Mouse (Mus musculus): ENCODE measurements around the gene Capn2. TPM values are rescaled to one million over a fixed set of nuclear protein-coding genes. Genes with fewer than 3 reads are reported as not detected.

Gene Capn2
- polyA plus RNA-seq, 1 experiment from 2014 or later = 78.3 TPM

DNA sequence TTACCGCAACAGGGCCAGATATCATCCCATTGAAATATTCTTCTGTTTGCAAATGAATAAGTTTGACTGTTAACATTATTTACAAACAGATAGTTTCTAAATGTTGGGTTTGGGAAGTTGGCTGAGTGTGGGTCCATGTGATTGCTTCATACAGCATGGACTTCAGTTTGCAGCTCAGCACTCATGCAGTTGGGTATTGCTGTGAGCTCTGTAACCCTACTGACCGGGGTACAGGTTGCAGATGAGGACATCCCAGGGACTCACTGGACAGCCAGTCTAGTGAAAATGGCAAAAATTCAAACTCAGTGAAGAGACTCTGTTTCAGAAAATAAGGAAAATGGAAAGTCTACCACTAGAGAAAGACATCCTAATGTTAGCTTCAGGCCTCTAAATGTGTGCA is 86.7 kb downstream of the Capn2 start:
- H3K4me1 ChIP-seq (ENCODE audit: control insufficient read depth, insufficient read depth, low read length) = no peaks in the 10 kb centered on the region
- no peak overlapping the region for H3K4me3 ChIP-seq (ENCODE audit: low read depth, low read length)
- H3K4me2 ChIP-seq (ENCODE audit: low read depth, severe bottlenecking) = no peak overlapping the region
- H3K36me3 ChIP-seq (ENCODE audit: control insufficient read depth, insufficient read depth, low read length) = peaks cover 10% of the 10 kb centered on the region
- H3K27ac ChIP-seq (replicated peaks; ENCODE audit: low read depth, low read length) = no peak overlapping the region
- DNase-seq (ENCODE audit: low spot score) = no peak
- WGBS = 95% methylated on average over 2 of the region's 2 CpGs
- H3K27me3 ChIP-seq (ENCODE audit: control insufficient read depth, insufficient read depth, low read length) = no peaks in the 10 kb centered on the region
- H3K9ac ChIP-seq (ENCODE audit: low read length) = no peak overlapping the region
- ATAC-seq (ENCODE audit: insufficient number of reproducible peaks, low FRiP score, low TSS enrichment, low read depth) = no peak
- H3K9me3 ChIP-seq (ENCODE audit: control insufficient read depth, low read length) = no peaks in the 10 kb centered on the region

DNA sequence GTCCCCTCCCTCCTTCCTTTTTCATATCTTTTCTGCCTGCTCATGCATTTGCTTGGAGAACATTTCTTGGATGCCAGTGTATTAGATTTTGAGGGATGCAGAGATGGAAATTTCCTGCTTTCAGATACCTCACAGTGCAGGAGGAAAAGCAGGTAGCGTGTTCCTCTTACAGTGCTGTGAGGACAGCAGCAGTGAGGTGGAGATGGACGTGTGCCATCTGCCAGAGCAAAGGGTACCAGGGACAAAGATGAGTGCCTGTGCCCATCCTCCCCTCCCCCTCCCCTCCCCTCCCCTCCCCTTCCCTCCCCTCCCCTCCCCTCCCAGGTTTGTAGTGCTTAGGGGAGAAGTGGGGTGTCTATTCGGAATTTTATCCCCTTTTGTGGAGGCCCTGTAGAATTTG is 87.6 kb downstream of the Capn2 start:
- ATAC-seq (ENCODE audit: insufficient number of reproducible peaks, low FRiP score, low TSS enrichment, low read depth) (no peak), DNase-seq (ENCODE audit: low spot score) (no peak)
- H3K36me3 ChIP-seq (ENCODE audit: control insufficient read depth, insufficient read depth, low read length) = peaks cover 9% of the 10 kb centered on the region
- H3K27me3 ChIP-seq (ENCODE audit: control insufficient read depth, insufficient read depth, low read length) = no peaks in the 10 kb centered on the region
- no peak overlapping the region for H3K4me2 ChIP-seq (ENCODE audit: low read depth, severe bottlenecking)
- H3K4me3 ChIP-seq (ENCODE audit: low read depth, low read length) = no peak overlapping the region
- H3K4me1 ChIP-seq (ENCODE audit: control insufficient read depth, insufficient read depth, low read length) = no peaks in the 10 kb centered on the region
- 92% methylated on average over 2 of the region's 3 CpGs for WGBS
- H3K9ac ChIP-seq (ENCODE audit: low read length) = no peak overlapping the region
- H3K9me3 ChIP-seq (ENCODE audit: control insufficient read depth, low read length) = no peaks in the 10 kb centered on the region
- no peak overlapping the region for H3K27ac ChIP-seq (replicated peaks; ENCODE audit: low read depth, low read length)

GRCm38 (mm10) chr1:182427426-182427825 is 90.0 kb downstream of the Capn2 start:
- Histone ChIP-seq H3K36me3 (ENCODE audit: control insufficient read depth, insufficient read depth, low read length) (peaks cover 5% of the 10 kb centered on the region), H3K27me3 (ENCODE audit: control insufficient read depth, insufficient read depth, low read length) (no peaks in the 10 kb centered on the region), H3K9ac (ENCODE audit: low read length) (no peak overlapping the region; the same call in 1 of the 2 replicates), H3K9me3 (ENCODE audit: control insufficient read depth, low read length) (no peaks in the 10 kb centered on the region), H3K4me1 (ENCODE audit: control insufficient read depth, insufficient read depth, low read length) (no peaks in the 10 kb centered on the region), H3K27ac (replicated peaks; ENCODE audit: low read depth, low read length) (no peak overlapping the region), H3K4me3 (ENCODE audit: low read depth, low read length) (no peak overlapping the region), H3K4me2 (ENCODE audit: low read depth, severe bottlenecking) (no peak overlapping the region)
- DNase-seq (ENCODE audit: low spot score) = no peak
- 100% methylated on average over 1 of the region's 1 CpGs for WGBS
- no peak for ATAC-seq (ENCODE audit: insufficient number of reproducible peaks, low FRiP score, low TSS enrichment, low read depth)

DNA sequence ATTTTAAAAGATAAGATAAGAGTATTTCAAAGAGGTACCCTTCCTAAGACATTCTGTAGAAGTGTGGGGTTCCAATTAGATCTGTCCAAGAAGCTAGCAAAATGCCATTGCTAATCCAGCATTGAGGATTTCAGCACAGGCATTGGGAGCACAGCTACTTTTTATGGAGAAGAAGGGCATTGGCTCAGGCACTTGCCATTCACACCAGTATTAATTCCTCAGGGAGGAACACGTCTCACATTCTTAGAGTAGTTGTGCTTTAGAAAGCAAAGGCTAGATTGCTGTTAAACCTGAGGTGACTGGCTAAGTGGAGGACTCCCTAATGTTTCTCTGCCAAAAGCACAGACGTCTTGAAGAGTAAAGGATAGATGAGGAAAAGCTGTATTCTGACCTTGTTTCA is 91.0 kb downstream of the Capn2 start:
- WGBS = 62% methylated on average over 2 of the region's 2 CpGs
- H3K27ac ChIP-seq (replicated peaks; ENCODE audit: low read depth, low read length) = no peak overlapping the region
- peaks cover under 1% of the 10 kb centered on the region; the same call in 1 of the 2 replicates for H3K36me3 ChIP-seq (ENCODE audit: control insufficient read depth, insufficient read depth, low read length)
- DNase-seq (ENCODE audit: low spot score) (no peak), ATAC-seq (ENCODE audit: insufficient number of reproducible peaks, low FRiP score, low TSS enrichment, low read depth) (no peak)
- no peaks in the 10 kb centered on the region for H3K27me3 ChIP-seq (ENCODE audit: control insufficient read depth, insufficient read depth, low read length)
- H3K9ac ChIP-seq (ENCODE audit: low read length) = no peak overlapping the region
- H3K4me2 ChIP-seq (ENCODE audit: low read depth, severe bottlenecking) = no peak overlapping the region
- H3K9me3 ChIP-seq (ENCODE audit: control insufficient read depth, low read length) = no peaks in the 10 kb centered on the region
- H3K4me1 ChIP-seq (ENCODE audit: control insufficient read depth, insufficient read depth, low read length) = no peaks in the 10 kb centered on the region
- H3K4me3 ChIP-seq (ENCODE audit: low read depth, low read length) = no peak overlapping the region

GRCm38 (mm10) chr1:182425176-182425575 is 92.2 kb downstream of the Capn2 start:
- Histone ChIP-seq H3K4me2 (ENCODE audit: low read depth, severe bottlenecking) (no peak overlapping the region), H3K27me3 (ENCODE audit: control insufficient read depth, insufficient read depth, low read length) (no peaks in the 10 kb centered on the region), H3K27ac (replicated peaks; ENCODE audit: low read depth, low read length) (no peak overlapping the region), H3K4me1 (ENCODE audit: control insufficient read depth, insufficient read depth, low read length) (no peaks in the 10 kb centered on the region), H3K36me3 (ENCODE audit: control insufficient read depth, insufficient read depth, low read length) (no peaks in the 10 kb centered on the region; the same call in 1 of the 2 replicates), H3K4me3 (ENCODE audit: low read depth, low read length) (no peak overlapping the region), H3K9me3 (ENCODE audit: control insufficient read depth, low read length) (no peaks in the 10 kb centered on the region), H3K9ac (ENCODE audit: low read length) (no peak overlapping the region)
- WGBS = 68% methylated on average over 3 of the region's 3 CpGs
- DNase-seq (ENCODE audit: low spot score) (no peak), ATAC-seq (ENCODE audit: insufficient number of reproducible peaks, low FRiP score, low TSS enrichment, low read depth) (no peak)

DNA sequence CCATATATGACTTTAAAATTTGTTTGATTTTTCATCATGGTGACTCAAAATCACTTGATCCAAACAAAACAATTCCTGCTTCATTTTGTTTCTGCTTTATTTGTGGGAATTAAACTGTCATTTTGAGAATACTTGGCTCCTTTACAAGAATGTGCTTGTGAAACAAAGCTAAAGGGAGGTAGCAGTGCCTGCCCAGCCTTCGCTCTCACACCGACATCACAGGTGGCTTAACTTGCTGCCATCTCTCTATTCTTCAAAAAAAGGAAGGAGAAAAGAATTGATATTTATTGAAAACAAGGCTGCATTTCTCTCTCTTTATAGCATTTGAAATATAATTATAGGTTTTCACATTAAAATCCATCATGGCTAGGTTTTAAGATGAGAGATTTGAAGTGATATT is 93.1 kb downstream of the Capn2 start:
- H3K4me2 ChIP-seq (ENCODE audit: low read depth, severe bottlenecking) = no peak overlapping the region
- 95% methylated on average over 2 of the region's 2 CpGs for WGBS
- no peak for ATAC-seq (ENCODE audit: insufficient number of reproducible peaks, low FRiP score, low TSS enrichment, low read depth)
- no peak for DNase-seq (ENCODE audit: low spot score)
- no peaks in the 10 kb centered on the region for H3K4me1 ChIP-seq (ENCODE audit: control insufficient read depth, insufficient read depth, low read length)
- H3K4me3 ChIP-seq (ENCODE audit: low read depth, low read length) = no peak overlapping the region
- H3K9ac ChIP-seq (ENCODE audit: low read length) = no peak overlapping the region
- no peaks in the 10 kb centered on the region for H3K27me3 ChIP-seq (ENCODE audit: control insufficient read depth, insufficient read depth, low read length)
- H3K36me3 ChIP-seq (ENCODE audit: control insufficient read depth, insufficient read depth, low read length) = no peaks in the 10 kb centered on the region; the same call in 1 of the 2 replicates
- no peak overlapping the region for H3K27ac ChIP-seq (replicated peaks; ENCODE audit: low read depth, low read length)
- no peaks in the 10 kb centered on the region for H3K9me3 ChIP-seq (ENCODE audit: control insufficient read depth, low read length)

DNA sequence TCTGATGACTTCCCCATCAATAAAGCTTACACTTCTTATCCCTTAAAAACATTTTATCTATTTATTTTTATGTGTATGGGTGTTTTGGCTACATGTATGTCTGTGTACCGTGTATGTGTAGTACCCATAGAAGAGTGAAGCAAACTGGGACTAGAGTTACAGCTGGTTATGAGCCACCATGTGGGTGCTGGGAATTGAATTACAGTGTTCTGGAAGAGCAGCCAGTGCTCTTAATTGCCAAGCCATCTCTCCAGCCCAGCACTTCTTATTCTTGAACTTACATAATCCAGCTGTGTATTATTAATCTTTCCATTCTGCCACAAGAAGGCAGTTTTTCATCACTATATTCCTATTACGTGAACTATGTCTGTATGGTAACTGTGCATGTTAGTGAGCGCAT is 97.9 kb downstream of the Capn2 start:
- H3K27me3 ChIP-seq (ENCODE audit: control insufficient read depth, insufficient read depth, low read length) = no peaks in the 10 kb centered on the region
- no peaks in the 10 kb centered on the region for H3K36me3 ChIP-seq (ENCODE audit: control insufficient read depth, insufficient read depth, low read length)
- 88% methylated on average over 3 of the region's 3 CpGs for WGBS
- H3K4me1 ChIP-seq (ENCODE audit: control insufficient read depth, insufficient read depth, low read length) = no peaks in the 10 kb centered on the region
- H3K4me2 ChIP-seq (ENCODE audit: low read depth, severe bottlenecking) = no peak overlapping the region
- DNase-seq (ENCODE audit: low spot score) = no peak
- H3K9ac ChIP-seq (ENCODE audit: low read length) = no peak overlapping the region
- H3K4me3 ChIP-seq (ENCODE audit: low read depth, low read length) = no peak overlapping the region
- H3K9me3 ChIP-seq (ENCODE audit: control insufficient read depth, low read length) = no peaks in the 10 kb centered on the region
- H3K27ac ChIP-seq (replicated peaks; ENCODE audit: low read depth, low read length) = no peak overlapping the region
- ATAC-seq (ENCODE audit: insufficient number of reproducible peaks, low FRiP score, low TSS enrichment, low read depth) = no peak

Other genes starting within 250 kb of the Capn2 start
- 65.1 and 73.6 TPM in 2 replicates for gene Degs1, start 234.8 kb downstream of the Capn2 start, polyA plus RNA-seq (2014; fragmentation: Nextera tagmentation; extraction: Ambion mirVana)
- 26.4 and 27.7 TPM in 2 replicates for gene Fbxo28, start 176.0 kb downstream of the Capn2 start, polyA plus RNA-seq (2014; fragmentation: Nextera tagmentation; extraction: Ambion mirVana)
- gene Trp53bp2, start 108.4 kb downstream of the Capn2 start, polyA plus RNA-seq (2014; fragmentation: Nextera tagmentation; extraction: Ambion mirVana) = 41.5 and 46.6 TPM in 2 replicates
- not detected in 2 replicates for gene Capn8, start 47.4 kb upstream of the Capn2 start, polyA plus RNA-seq (2014; fragmentation: Nextera tagmentation; extraction: Ambion mirVana)
- gene Ccdc185, start 231.6 kb upstream of the Capn2 start, polyA plus RNA-seq (2014; fragmentation: Nextera tagmentation; extraction: Ambion mirVana) = not detected in 2 replicates
- 10.0 and 11.7 TPM in 2 replicates for gene Susd4, start 246.3 kb upstream of the Capn2 start, polyA plus RNA-seq (2014; fragmentation: Nextera tagmentation; extraction: Ambion mirVana)

Measured in limb, embryonic 11.5 days (tissue).